Mouse (Mus musculus): Measurements from ENCODE around the gene Nr2e3. TPM values are rescaled to one million over a fixed set of nuclear protein-coding genes. Genes with fewer than 3 reads are reported as not detected.

The Nr2e3 gene
- polyA plus RNA-seq, 1 experiment from 2014 or later: not detected

DNA sequence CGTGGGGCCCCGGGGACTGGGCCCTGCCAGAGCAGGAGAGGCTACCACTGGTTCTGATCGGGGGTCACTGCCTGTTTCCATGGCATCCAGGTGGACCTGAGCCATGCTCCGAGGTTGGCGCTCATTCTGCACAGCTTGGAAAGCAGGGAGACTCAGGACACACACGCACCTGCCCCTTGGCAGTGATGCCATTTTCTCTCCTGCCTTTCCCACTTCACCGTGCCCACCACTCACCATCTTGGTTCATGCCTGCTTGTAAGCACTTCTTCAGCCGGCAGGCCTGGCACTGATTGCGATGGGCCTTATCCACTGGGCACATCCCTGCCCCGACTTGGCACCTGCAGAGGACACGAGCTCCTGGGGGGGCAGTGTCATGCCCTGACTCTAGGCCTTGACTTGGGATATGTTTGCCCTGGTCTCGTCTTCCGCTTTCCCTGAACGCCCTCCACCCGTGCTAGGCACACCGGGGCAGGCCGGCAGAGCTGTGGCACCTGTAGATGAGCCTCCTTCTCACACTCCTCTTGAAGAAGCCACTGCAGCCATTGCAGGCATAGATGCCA is 11.7 kb downstream of the Nr2e3 start:
- Histone ChIP-seq H3K36me3 (ENCODE audit: control insufficient read depth, insufficient read depth, low read length) (no peaks in the 10 kb centered on the region), H3K4me1 (ENCODE audit: control insufficient read depth, insufficient read depth, low read length) (no peaks in the 10 kb centered on the region), H3K9me3 (ENCODE audit: control insufficient read depth, low read depth, low read length) (no peaks in the 10 kb centered on the region), H3K27me3 (ENCODE audit: control insufficient read depth, insufficient read depth, low read length) (no peaks in the 10 kb centered on the region), H3K4me3 (ENCODE audit: low read depth, low read length) (no peak overlapping the region), H3K9ac (replicated peaks; ENCODE audit: low read depth, low read length) (no peak overlapping the region), H3K27ac (ENCODE audit: low read length) (no peak overlapping the region), H3K4me2 (replicated peaks; ENCODE audit: low read depth, low read length) (no peak overlapping the region)
- 90% methylated on average over 17 of the region's 17 CpGs for whole genome bisulfite sequencing
- no peak for ATAC-seq (ENCODE audit: insufficient number of reproducible peaks, insufficient read depth, low FRiP score, low read depth)

- Histone ChIP-seq H3K4me2 (replicated peaks; ENCODE audit: low read depth, low read length) (no peak overlapping the region), H3K9ac (replicated peaks; ENCODE audit: low read depth, low read length) (no peak overlapping the region), H3K4me3 (ENCODE audit: low read depth, low read length) (no peak overlapping the region), H3K4me1 (ENCODE audit: control insufficient read depth, insufficient read depth, low read length) (no peaks in the 10 kb centered on the region), H3K36me3 (ENCODE audit: control insufficient read depth, insufficient read depth, low read length) (no peaks in the 10 kb centered on the region), H3K9me3 (ENCODE audit: control insufficient read depth, low read depth, low read length) (no peaks in the 10 kb centered on the region), H3K27me3 (ENCODE audit: control insufficient read depth, insufficient read depth, low read length) (no peaks in the 10 kb centered on the region), H3K27ac (ENCODE audit: low read length) (no peak overlapping the region)
- ATAC-seq (ENCODE audit: insufficient number of reproducible peaks, insufficient read depth, low FRiP score, low read depth): no peak
- 60% methylated on average over 8 of the region's 8 CpGs for WGBS
These were observed 12.2 kb downstream of the Nr2e3 start for GRCm38 (mm10) chr9:59948226-59948625.

GRCm38 (mm10) chr9:59947271-59947670 is 13.2 kb downstream of the Nr2e3 start:
- 86% methylated on average over 8 of the region's 8 CpGs for WGBS
- Histone ChIP-seq H3K4me2 (replicated peaks; ENCODE audit: low read depth, low read length) (no peak overlapping the region), H3K9me3 (ENCODE audit: control insufficient read depth, low read depth, low read length) (no peaks in the 10 kb centered on the region), H3K36me3 (ENCODE audit: control insufficient read depth, insufficient read depth, low read length) (no peaks in the 10 kb centered on the region), H3K27me3 (ENCODE audit: control insufficient read depth, insufficient read depth, low read length) (no peaks in the 10 kb centered on the region), H3K4me1 (ENCODE audit: control insufficient read depth, insufficient read depth, low read length) (no peaks in the 10 kb centered on the region), H3K9ac (replicated peaks; ENCODE audit: low read depth, low read length) (no peak overlapping the region), H3K27ac (ENCODE audit: low read length) (no peak overlapping the region), H3K4me3 (ENCODE audit: low read depth, low read length) (no peak overlapping the region)
- ATAC-seq (ENCODE audit: insufficient number of reproducible peaks, insufficient read depth, low FRiP score, low read depth): no peak

- Histone ChIP-seq H3K36me3 (ENCODE audit: control insufficient read depth, insufficient read depth, low read length) (no peaks in the 10 kb centered on the region), H3K4me3 (ENCODE audit: low read depth, low read length) (no peak overlapping the region), H3K4me1 (ENCODE audit: control insufficient read depth, insufficient read depth, low read length) (0 out of 2 replicates have a peak, but pooled peaks cover 5% of the 10 kb centered on the region), H3K27me3 (ENCODE audit: control insufficient read depth, insufficient read depth, low read length) (no peaks in the 10 kb centered on the region), H3K27ac (ENCODE audit: low read length) (no peak overlapping the region), H3K4me2 (replicated peaks; ENCODE audit: low read depth, low read length) (no peak overlapping the region), H3K9ac (replicated peaks; ENCODE audit: low read depth, low read length) (no peak overlapping the region), H3K9me3 (ENCODE audit: control insufficient read depth, low read depth, low read length) (no peaks in the 10 kb centered on the region)
- 70% methylated on average over 3 of the region's 3 CpGs for WGBS
- ATAC-seq (ENCODE audit: insufficient number of reproducible peaks, insufficient read depth, low FRiP score, low read depth): no peak
These were observed 15.2 kb downstream of the Nr2e3 start for GRCm38 (mm10) chr9:59945241-59945640.

- Histone ChIP-seq H3K9me3 (ENCODE audit: control insufficient read depth, low read depth, low read length) (no peaks in the 10 kb centered on the region), H3K27me3 (ENCODE audit: control insufficient read depth, insufficient read depth, low read length) (no peaks in the 10 kb centered on the region), H3K4me2 (replicated peaks; ENCODE audit: low read depth, low read length) (no peak overlapping the region), H3K4me3 (ENCODE audit: low read depth, low read length) (no peak overlapping the region), H3K27ac (ENCODE audit: low read length) (no peak overlapping the region), H3K4me1 (ENCODE audit: control insufficient read depth, insufficient read depth, low read length) (0 out of 2 replicates have a peak, but pooled peaks cover 5% of the 10 kb centered on the region), H3K9ac (replicated peaks; ENCODE audit: low read depth, low read length) (no peak overlapping the region), H3K36me3 (ENCODE audit: control insufficient read depth, insufficient read depth, low read length) (no peaks in the 10 kb centered on the region)
- 86% methylated on average over 6 of the region's 6 CpGs for WGBS
- no peak for ATAC-seq (ENCODE audit: insufficient number of reproducible peaks, insufficient read depth, low FRiP score, low read depth)
These were observed 16.6 kb downstream of the Nr2e3 start for GRCm38 (mm10) chr9:59943826-59944225.

- no peak overlapping the region for H3K4me3 ChIP-seq (ENCODE audit: low read depth, low read length)
- H3K27ac ChIP-seq (ENCODE audit: low read length): no peak overlapping the region
- H3K4me1 ChIP-seq (ENCODE audit: control insufficient read depth, insufficient read depth, low read length): 0 out of 2 replicates have a peak, but pooled peaks cover 5% of the 10 kb centered on the region
- H3K27me3 ChIP-seq (ENCODE audit: control insufficient read depth, insufficient read depth, low read length): no peaks in the 10 kb centered on the region
- H3K9ac ChIP-seq (replicated peaks; ENCODE audit: low read depth, low read length): no peak overlapping the region
- H3K9me3 ChIP-seq (ENCODE audit: control insufficient read depth, low read depth, low read length): no peaks in the 10 kb centered on the region
- 40% methylated on average over 5 of the region's 5 CpGs for WGBS
- ATAC-seq (ENCODE audit: insufficient number of reproducible peaks, insufficient read depth, low FRiP score, low read depth): no peak
- H3K36me3 ChIP-seq (ENCODE audit: control insufficient read depth, insufficient read depth, low read length): no peaks in the 10 kb centered on the region
- no peak overlapping the region for H3K4me2 ChIP-seq (replicated peaks; ENCODE audit: low read depth, low read length)
These were observed 17.9 kb downstream of the Nr2e3 start for GRCm38 (mm10) chr9:59942501-59943085.

- no peak for ATAC-seq (ENCODE audit: insufficient number of reproducible peaks, insufficient read depth, low FRiP score, low read depth)
- Histone ChIP-seq H3K9ac (replicated peaks; ENCODE audit: low read depth, low read length) (no peak overlapping the region), H3K27me3 (ENCODE audit: control insufficient read depth, insufficient read depth, low read length) (no peaks in the 10 kb centered on the region), H3K4me3 (ENCODE audit: low read depth, low read length) (no peak overlapping the region), H3K4me2 (replicated peaks; ENCODE audit: low read depth, low read length) (no peak overlapping the region), H3K27ac (ENCODE audit: low read length) (0 out of 2 replicates have a peak overlapping the region, but pooled peaks have one; percentile 21), H3K9me3 (ENCODE audit: control insufficient read depth, low read depth, low read length) (no peaks in the 10 kb centered on the region), H3K36me3 (ENCODE audit: control insufficient read depth, insufficient read depth, low read length) (no peaks in the 10 kb centered on the region), H3K4me1 (ENCODE audit: control insufficient read depth, insufficient read depth, low read length) (0 out of 2 replicates have a peak, but pooled peaks cover 5% of the 10 kb centered on the region)
- WGBS: 42% methylated on average over 9 of the region's 9 CpGs
These were observed 18.5 kb downstream of the Nr2e3 start for GRCm38 (mm10) chr9:59941885-59942350.

GRCm38 (mm10) chr9:59940913-59941884 is 19.3 kb downstream of the Nr2e3 start:
- Histone ChIP-seq H3K9ac (replicated peaks; ENCODE audit: low read depth, low read length) (no peak overlapping the region), H3K27me3 (ENCODE audit: control insufficient read depth, insufficient read depth, low read length) (no peaks in the 10 kb centered on the region), H3K9me3 (ENCODE audit: control insufficient read depth, low read depth, low read length) (no peaks in the 10 kb centered on the region), H3K27ac (ENCODE audit: low read length) (no peak overlapping the region), H3K4me2 (replicated peaks; ENCODE audit: low read depth, low read length) (no peak overlapping the region), H3K4me1 (ENCODE audit: control insufficient read depth, insufficient read depth, low read length) (0 out of 2 replicates have a peak, but pooled peaks cover 5% of the 10 kb centered on the region), H3K36me3 (ENCODE audit: control insufficient read depth, insufficient read depth, low read length) (no peaks in the 10 kb centered on the region), H3K4me3 (ENCODE audit: low read depth, low read length) (no peak overlapping the region)
- 62% methylated on average over 12 of the region's 12 CpGs for WGBS
- ATAC-seq (ENCODE audit: insufficient number of reproducible peaks, insufficient read depth, low FRiP score, low read depth): no peak

Data from stomach, embryonic 14.5 days (tissue).